Mouse (Mus musculus): ENCODE data around the gene Nfatc2ip. TPM values are rescaled to one million over a fixed set of nuclear protein-coding genes. Genes with fewer than 3 reads are reported as not detected.
A peak's percentile ranks its signal among the peaks of the same experiment; 100 is the strongest.
"Not testable (repeated sequence)": the region's sequence is repeated elsewhere in the genome, so short reads cannot be mapped to it uniquely, and the experiment has no call there.

Nfatc2ip gene
- polyA plus RNA-seq, 1 experiment from 2014 or later = 2.5 TPM

DNA sequence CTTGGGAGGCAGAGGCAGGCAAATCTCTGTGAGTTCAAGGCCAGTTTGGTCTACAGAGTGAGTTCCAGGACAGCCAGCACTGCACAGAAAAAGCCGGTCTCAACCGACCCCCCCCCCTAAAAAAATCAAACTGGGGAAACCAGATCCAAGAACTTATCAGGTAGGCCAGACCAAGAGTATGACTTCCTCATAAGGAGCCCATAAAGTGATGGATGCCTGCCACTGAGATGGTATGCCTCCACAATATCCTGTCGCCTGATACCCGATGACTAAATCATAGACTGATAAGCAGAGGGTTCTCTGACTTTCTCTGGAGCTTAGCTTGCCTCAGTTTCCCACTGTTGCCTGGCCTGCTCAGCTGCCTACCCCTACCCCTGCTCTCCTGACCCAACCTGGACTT is 1.3 kb upstream of the Nfatc2ip start:
- Histone ChIP-seq H3K27ac (replicated peaks) (no peak overlapping the region), H3K36me3 (replicated peaks) (peaks cover 10% of the 10 kb centered on the region), H3K9me3 (no peaks in the 10 kb centered on the region), H3K4me1 (peaks cover 9% of the 10 kb centered on the region), H3K4me3 (no peak overlapping the region), H3K27me3 (replicated peaks; ENCODE audit: low read depth, poor library complexity, severe bottlenecking) (no peaks in the 10 kb centered on the region)
- no peak for DNase-seq (ENCODE audit: low spot score)
- 95% methylated on average over 4 of the region's 4 CpGs for WGBS

DNA sequence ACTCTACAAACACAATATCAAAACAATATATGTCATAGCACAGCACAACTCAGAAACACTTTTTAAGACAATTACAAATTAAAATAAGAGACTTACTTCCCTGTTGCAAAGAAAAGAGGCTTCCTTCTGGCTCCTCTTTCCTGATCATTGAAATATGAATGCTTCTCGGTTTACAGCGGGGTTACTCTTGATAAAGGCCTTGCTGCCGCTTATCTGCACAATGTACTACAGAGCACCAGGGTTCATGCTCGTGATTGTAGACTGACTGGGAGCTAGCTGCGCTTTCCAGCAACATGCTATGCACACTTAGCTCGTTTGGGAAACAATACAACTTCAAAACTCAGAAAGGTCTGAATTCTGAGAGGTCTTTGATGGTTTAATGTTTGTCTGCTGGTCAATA is 684 bp upstream of the Nfatc2ip start:
- no peaks in the 10 kb centered on the region for H3K27me3 ChIP-seq (replicated peaks; ENCODE audit: low read depth, poor library complexity, severe bottlenecking)
- WGBS = 58% methylated on average over 6 of the region's 6 CpGs
- peak overlapping the region; percentile 75 for H3K4me3 ChIP-seq
- H3K4me1 ChIP-seq = peaks cover 9% of the 10 kb centered on the region
- peaks cover 10% of the 10 kb centered on the region for H3K36me3 ChIP-seq (replicated peaks)
- DNase-seq (ENCODE audit: low spot score) = no peak
- H3K9me3 ChIP-seq = no peaks in the 10 kb centered on the region
- H3K27ac ChIP-seq (replicated peaks) = no peak overlapping the region

DNA sequence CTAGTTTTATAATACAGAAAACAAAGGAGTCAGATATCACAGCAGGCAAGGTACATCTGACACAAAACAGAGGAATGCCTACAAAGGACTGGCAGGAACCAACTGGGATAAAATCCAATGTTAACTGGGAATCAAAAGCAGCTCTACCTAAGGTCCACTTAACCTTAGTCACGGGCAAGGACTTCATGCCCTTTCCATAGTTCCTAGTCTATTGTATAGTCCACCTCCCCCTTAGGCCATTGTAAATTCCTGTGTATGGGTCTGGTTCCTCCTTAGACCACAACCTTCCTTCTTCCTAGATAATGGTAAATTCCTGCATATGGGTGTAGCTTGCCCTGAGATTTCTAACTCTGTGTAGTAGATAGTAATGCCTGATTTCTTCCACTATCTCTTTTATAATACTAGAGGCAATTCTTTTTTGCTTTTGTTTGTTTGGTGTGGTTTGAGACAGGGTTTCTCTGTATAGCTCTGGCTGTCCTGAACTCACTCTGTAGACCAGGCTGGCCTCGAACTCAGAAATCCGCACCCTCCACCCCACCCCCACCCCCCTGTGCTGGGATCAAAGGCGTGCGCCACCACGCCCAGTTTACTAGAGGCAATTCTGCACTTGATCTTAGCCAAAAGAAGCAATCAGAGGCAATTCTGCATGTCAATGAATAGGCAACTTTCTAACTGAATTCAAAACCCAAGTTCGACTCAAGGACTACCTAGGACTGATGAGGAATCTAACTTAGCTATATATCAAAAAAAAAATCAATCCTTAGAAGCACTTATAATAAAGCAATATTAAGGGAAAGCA is 4.3 kb downstream of the Nfatc2ip start:
- not testable (repeated sequence) for H3K27me3 ChIP-seq (replicated peaks; ENCODE audit: low read depth, poor library complexity, severe bottlenecking); H3K4me3 ChIP-seq; H3K27ac ChIP-seq (replicated peaks); DNase-seq (ENCODE audit: low spot score); H3K4me1 ChIP-seq; H3K9me3 ChIP-seq
- WGBS = 92% methylated on average over 7 of the region's 7 CpGs
- H3K36me3 ChIP-seq (replicated peaks) = peaks cover 54% of the 10 kb centered on the region

DNA sequence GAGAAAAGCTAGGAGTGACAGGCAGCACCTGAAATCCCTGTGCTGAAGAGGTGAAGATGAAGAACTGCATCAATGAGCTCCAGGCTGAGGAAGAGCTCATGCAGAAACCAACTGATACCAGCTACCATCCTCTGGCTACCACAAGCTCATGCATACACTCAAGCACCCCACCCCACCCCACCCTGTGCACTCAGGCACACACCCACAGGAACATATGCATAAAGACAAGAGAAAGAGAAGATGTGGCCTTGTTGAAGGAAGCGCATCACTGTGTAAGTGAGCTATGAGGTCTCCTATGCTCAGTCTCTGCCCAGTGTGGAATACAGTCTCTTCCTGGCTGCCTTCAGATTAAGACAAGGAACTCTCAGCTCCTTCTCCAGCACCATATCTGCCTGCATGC is 8.4 kb downstream of the Nfatc2ip start:
- WGBS = 100% methylated on average over 1 of the region's 1 CpGs
- Histone ChIP-seq H3K4me3 (no peak overlapping the region), H3K4me1 (no peaks in the 10 kb centered on the region), H3K36me3 (replicated peaks) (peaks cover 77% of the 10 kb centered on the region), H3K9me3 (no peaks in the 10 kb centered on the region), H3K27me3 (replicated peaks; ENCODE audit: low read depth, poor library complexity, severe bottlenecking) (no peaks in the 10 kb centered on the region), H3K27ac (replicated peaks) (no peak overlapping the region)
- no peak for DNase-seq (ENCODE audit: low spot score)

DNA sequence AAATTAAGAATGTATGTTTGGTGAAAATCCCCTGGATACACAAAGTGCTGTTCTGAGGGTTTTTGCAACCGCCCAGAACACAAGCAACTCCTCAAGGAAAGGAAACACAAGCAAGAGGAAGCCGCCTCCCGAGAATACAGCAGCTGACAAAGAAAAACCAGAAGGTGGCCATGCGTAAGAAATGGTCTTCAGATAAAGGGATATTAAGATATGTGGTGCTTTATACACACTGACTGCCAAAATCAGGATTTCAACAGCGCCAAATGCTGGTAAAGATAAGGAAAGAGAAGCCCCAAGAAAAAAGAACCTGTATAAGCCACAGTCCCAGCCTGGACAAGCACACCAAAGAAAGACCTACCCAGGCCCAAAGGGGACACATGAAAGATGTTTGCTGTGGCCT is 13.0 kb downstream of the Nfatc2ip start:
- WGBS = 88% methylated on average over 5 of the region's 5 CpGs
- no peak overlapping the region for H3K4me3 ChIP-seq
- H3K27me3 ChIP-seq (replicated peaks; ENCODE audit: low read depth, poor library complexity, severe bottlenecking) = no peaks in the 10 kb centered on the region
- H3K27ac ChIP-seq (replicated peaks) = no peak overlapping the region
- no peak for DNase-seq (ENCODE audit: low spot score)
- no peaks in the 10 kb centered on the region for H3K9me3 ChIP-seq
- peaks cover 45% of the 10 kb centered on the region for H3K36me3 ChIP-seq (replicated peaks)
- no peaks in the 10 kb centered on the region for H3K4me1 ChIP-seq

DNA sequence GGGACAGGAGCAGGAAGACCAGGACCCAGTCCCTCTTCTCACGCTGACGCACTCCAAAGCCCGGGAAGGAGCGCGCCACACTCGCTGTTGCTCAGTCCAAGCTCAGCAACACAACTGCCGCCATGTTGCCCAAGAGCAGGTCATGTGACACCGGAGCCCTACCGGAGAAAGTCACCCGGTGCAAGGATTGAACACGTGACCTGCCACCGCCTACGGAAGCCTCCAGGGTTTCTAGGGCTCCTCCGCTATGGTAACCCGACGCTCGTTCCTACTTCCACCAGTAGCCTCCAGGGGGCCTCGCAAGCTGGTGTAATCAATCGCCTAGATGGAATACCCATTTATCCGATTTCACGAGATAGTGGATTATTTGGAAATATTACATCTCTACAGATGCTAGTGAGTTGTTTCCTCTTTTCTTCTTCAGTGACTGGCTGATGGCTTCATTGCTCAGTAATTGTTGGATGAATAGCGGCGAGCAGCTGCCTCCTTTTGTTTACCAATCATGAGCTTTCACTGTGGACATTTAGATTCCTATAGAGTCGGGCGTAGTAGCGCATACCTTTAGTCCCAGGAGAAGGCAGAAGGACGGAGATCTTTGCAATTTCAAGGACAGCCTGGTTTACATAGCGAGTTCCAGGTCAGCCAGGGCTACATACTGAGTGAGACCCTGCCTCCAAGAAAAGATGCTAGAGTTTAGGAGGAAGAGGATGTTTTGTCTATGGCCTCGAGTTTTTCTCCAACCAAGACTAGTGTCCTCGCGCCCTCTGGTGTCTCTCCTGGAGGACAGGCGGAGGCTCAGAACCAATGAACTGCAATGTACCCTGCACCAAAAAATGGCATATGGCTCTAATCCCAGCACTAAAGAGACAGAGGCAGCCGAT is 19.0 kb downstream of the Nfatc2ip start, which contains the start of gene Spns1:
Gene Spns1, minus strand, starts transcription at position 173 of the 881 bp plus-strand sequence.
- WGBS = under 1% methylated on average over 33 of the region's 33 CpGs
- Histone ChIP-seq H3K36me3 (replicated peaks) (peaks cover 25% of the 10 kb centered on the region), H3K4me3 (peak within 1 kb of the TSS; percentile 80), H3K9me3 (no peaks in the 10 kb centered on the region), H3K27me3 (replicated peaks; ENCODE audit: low read depth, poor library complexity, severe bottlenecking) (no peaks in the 10 kb centered on the region), H3K4me1 (peaks cover 17% of the 10 kb centered on the region), H3K27ac (replicated peaks) (peak within 1 kb of the TSS; percentile 85)
- peak; percentile 96 for DNase-seq (ENCODE audit: low spot score)

DNA sequence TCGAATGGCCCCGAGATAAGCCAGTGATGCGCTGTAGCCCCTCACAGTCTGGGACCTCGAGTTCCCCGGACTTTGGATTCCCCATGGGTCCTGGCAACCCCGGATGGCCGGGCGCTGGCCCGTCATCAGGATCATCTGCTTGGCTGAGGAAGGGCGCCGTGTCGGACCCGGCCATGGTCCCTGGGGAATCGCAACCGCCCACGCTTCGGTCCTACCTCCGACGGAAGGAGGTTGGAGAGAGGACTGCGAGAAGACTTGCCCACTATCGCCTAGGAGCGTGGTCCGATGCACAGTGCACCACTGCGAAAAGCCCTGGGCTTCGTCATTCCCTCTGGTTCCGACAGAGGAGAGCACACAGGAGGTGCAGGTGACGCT is 19.6 kb downstream of the Nfatc2ip start:
- Histone ChIP-seq H3K36me3 (replicated peaks) (peaks cover 31% of the 10 kb centered on the region), H3K27ac (replicated peaks) (peak overlapping the region; percentile 85), H3K27me3 (replicated peaks; ENCODE audit: low read depth, poor library complexity, severe bottlenecking) (no peaks in the 10 kb centered on the region), H3K9me3 (no peaks in the 10 kb centered on the region), H3K4me3 (peak overlapping the region; percentile 80), H3K4me1 (peaks cover 17% of the 10 kb centered on the region)
- under 1% methylated on average over 27 of the region's 27 CpGs for WGBS
- DNase-seq (ENCODE audit: low spot score) = no peak

DNA sequence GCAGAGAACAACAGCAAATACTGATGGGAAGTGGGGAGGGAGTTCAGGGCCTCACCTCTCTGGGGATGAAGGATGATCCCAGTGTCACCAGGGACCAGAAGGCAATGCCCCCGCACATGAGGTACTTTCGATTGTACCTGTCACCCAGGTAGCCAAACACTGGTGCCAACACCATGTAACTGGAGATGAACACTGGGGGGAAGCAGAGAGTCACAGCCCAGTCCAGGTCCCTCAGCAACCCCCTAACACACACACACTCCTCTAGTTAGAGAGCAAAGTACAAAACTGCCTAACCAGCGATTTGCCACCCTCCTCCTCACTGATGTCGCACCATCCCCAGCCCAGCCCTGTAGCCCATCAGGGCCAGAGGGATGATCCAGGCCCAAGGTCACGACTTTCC is 21.5 kb downstream of the Nfatc2ip start:
- no peaks in the 10 kb centered on the region for H3K27me3 ChIP-seq (replicated peaks; ENCODE audit: low read depth, poor library complexity, severe bottlenecking)
- peaks cover 17% of the 10 kb centered on the region for H3K4me1 ChIP-seq
- no peak overlapping the region for H3K4me3 ChIP-seq
- DNase-seq (ENCODE audit: low spot score) = peak; percentile 7
- H3K36me3 ChIP-seq (replicated peaks) = peaks cover 50% of the 10 kb centered on the region
- H3K9me3 ChIP-seq = no peaks in the 10 kb centered on the region
- no peak overlapping the region for H3K27ac ChIP-seq (replicated peaks)
- WGBS = 76% methylated on average over 5 of the region's 5 CpGs

DNA sequence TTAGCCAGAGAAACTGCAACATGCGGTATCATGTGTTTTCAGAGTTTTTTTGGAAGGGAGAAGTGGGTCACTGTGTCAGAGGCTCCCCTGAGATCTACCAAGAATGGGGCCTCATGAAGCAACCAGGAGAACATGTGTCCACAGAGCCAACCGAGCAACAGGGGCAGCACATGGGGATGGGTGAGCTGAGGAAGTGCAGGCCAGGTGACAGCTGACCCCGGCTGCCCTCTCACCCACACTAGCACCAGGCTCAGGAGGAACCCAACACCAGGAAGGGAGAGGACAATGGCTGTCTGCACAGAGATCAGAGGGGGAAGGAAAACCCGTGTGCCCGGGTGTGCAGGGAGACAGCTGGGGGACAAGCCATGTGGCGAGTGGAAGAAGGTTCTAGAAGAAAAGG is 22.0 kb downstream of the Nfatc2ip start:
- Histone ChIP-seq H3K4me1 (peaks cover 18% of the 10 kb centered on the region), H3K36me3 (replicated peaks) (peaks cover 55% of the 10 kb centered on the region), H3K4me3 (no peak overlapping the region), H3K27ac (replicated peaks) (no peak overlapping the region), H3K9me3 (no peaks in the 10 kb centered on the region), H3K27me3 (replicated peaks; ENCODE audit: low read depth, poor library complexity, severe bottlenecking) (no peaks in the 10 kb centered on the region)
- WGBS = 86% methylated on average over 6 of the region's 6 CpGs
- DNase-seq (ENCODE audit: low spot score) = no peak

DNA sequence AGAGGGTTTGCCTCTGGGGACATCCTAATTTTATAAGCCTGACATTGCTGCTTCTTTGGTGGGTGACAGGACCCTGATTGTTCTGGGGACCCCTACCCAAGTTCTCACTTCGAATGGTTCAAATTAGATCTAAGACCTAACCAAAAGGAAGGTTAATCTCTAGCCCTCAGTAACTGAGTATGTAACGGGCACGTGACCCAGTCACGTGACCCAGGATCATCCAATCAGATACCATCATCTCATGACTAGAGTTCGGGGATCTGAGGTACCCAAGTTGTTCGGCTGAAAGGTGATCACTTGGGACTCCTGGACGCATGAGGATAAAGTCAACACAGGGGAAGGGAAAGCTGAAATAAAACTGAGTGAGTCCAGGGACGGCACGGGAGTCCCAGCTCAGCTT is 23.5 kb downstream of the Nfatc2ip start:
- no peaks in the 10 kb centered on the region for H3K27me3 ChIP-seq (replicated peaks; ENCODE audit: low read depth, poor library complexity, severe bottlenecking)
- WGBS = 86% methylated on average over 9 of the region's 9 CpGs
- no peak for DNase-seq (ENCODE audit: low spot score)
- no peak overlapping the region for H3K4me3 ChIP-seq
- peaks cover 19% of the 10 kb centered on the region for H3K4me1 ChIP-seq
- no peaks in the 10 kb centered on the region for H3K9me3 ChIP-seq
- H3K27ac ChIP-seq (replicated peaks) = no peak overlapping the region
- H3K36me3 ChIP-seq (replicated peaks) = peaks cover 68% of the 10 kb centered on the region

DNA sequence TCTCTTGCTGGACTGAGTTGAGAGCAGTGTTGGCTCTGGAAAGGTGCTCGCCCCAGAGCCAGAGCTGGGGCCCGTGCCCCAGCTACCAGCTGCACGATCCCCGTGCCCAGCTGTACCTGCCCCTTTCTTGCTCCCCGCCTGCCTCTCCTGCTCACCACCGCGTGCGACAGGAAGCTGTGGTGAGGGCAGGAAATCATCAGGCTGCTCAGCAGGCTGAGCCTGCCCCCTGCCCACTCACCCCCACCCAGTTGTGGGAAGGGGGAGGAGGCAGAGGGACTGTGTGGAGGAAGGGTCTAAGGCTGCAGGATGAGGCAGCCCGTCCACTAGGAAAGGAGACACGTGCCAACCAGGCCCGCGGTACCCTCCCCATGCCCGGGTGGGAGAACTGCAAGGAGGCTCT is 27.1 kb downstream of the Nfatc2ip start, which contains the start of gene Lat:
Gene Lat, minus strand, starts transcription at position 178 of the 400 bp plus-strand sequence.
- Histone ChIP-seq H3K4me3 (peak within 1 kb of the TSS; percentile 18; the same call in 1 of the 2 replicates), H3K27me3 (replicated peaks; ENCODE audit: low read depth, poor library complexity, severe bottlenecking) (no peaks in the 10 kb centered on the region), H3K36me3 (replicated peaks) (peaks cover 74% of the 10 kb centered on the region), H3K27ac (replicated peaks) (no peak within 1 kb of the TSS), H3K9me3 (no peaks in the 10 kb centered on the region), H3K4me1 (peaks cover 2% of the 10 kb centered on the region; the same call in 1 of the 2 replicates)
- 77% methylated on average over 13 of the region's 13 CpGs for WGBS
- DNase-seq (ENCODE audit: low spot score) = no peak

DNA sequence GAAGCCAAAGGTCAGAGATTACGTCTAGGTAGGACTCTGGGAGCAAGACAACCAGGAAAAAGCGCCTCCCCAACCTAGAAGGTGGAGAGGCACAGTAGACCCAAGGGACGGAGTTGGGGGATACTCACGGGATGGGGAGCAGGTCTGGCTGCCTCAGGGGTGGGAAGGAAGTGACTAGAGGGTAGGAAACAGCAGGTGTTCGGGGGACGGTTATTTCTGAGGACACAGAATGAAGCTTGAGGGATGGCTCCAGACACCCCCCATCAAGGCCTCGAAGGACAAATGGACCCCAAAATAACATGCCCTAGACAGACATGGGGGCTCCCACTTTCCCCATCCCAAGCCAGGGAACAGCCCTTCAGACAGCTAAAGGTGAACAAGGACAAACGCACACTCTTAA is 28.2 kb downstream of the Nfatc2ip start:
- no peak for DNase-seq (ENCODE audit: low spot score)
- Histone ChIP-seq H3K27me3 (replicated peaks; ENCODE audit: low read depth, poor library complexity, severe bottlenecking) (no peaks in the 10 kb centered on the region), H3K36me3 (replicated peaks) (peaks cover 70% of the 10 kb centered on the region), H3K4me3 (no peak overlapping the region), H3K4me1 (peaks cover 2% of the 10 kb centered on the region; the same call in 1 of the 2 replicates), H3K27ac (replicated peaks) (no peak overlapping the region), H3K9me3 (no peaks in the 10 kb centered on the region)
- 87% methylated on average over 8 of the region's 8 CpGs for WGBS

Measured in embryonic facial prominence, embryonic 10.5 days (tissue).